Mouse (Mus musculus) CD4-positive, CD25-positive, alpha-beta regulatory T cell (primary cell): ENCODE measurements around the gene Abl2. TPM values are rescaled to one million over a fixed set of nuclear protein-coding genes. Genes with fewer than 3 reads are reported as not detected.

ENCODE experiments used
- polyA plus RNA-seq: library from polyadenylated mRNA; unstranded; fragments of 100-300 nt; shearing (Covaris generic); gene quantifications from one replicate; pipeline ENCODE4 v1.2.1, GENCODE M21; 2017

Abl2 gene
- 5.1 TPM for polyA plus RNA-seq

GRCm38 (mm10) chr1:156558024-156558930, at the start of gene Abl2:
Gene Abl2 (plus strand): TSS chr1:156558786.

GRCm38 (mm10) chr1:156523842-156524241, 34.7 kb upstream of the Abl2 start, which contains the start of gene Gm10031:
Gene Gm10031 (plus strand): TSS chr1:156524012.

GRCm38 (mm10) chr1:156674195-156675000, 115.8 kb downstream of the Abl2 start, which contains the start of gene Tor3a:
Gene Tor3a (minus strand): TSS chr1:156674356.

Other genes starting within 250 kb of the Abl2 start
- not detected for gene Nphs2, start 248.1 kb upstream of the Abl2 start, polyA plus RNA-seq
- 1,384 TPM for gene Gm2000, start 192.7 kb upstream of the Abl2 start, polyA plus RNA-seq
- 1.5 TPM for gene Axdnd1, start 137.6 kb upstream of the Abl2 start, polyA plus RNA-seq
- gene Soat1, start 84.5 kb upstream of the Abl2 start, polyA plus RNA-seq, result 42.3 TPM
- gene Gm10031, start 34.8 kb upstream of the Abl2 start, polyA plus RNA-seq, result 0.85 TPM
- gene Tor3a, start 115.6 kb downstream of the Abl2 start, polyA plus RNA-seq, result 34.8 TPM
- gene Fam20b, start 160.3 kb downstream of the Abl2 start, polyA plus RNA-seq, result 28.4 TPM